Mouse (Mus musculus) intestine, embryonic 14.5 days (tissue): ENCODE results near the gene Atp5h. TPM values are rescaled to one million over a fixed set of nuclear protein-coding genes. Genes with fewer than 3 reads are reported as not detected.

Source experiments
- ATAC-seq: fragments of 200-750 bp; cut with Nextera tagmentation; replicated peaks from 2 replicates; pipeline ENCODE4 v1.8.0; 2017; ENCODE audit warnings: low read depth, moderate number of reproducible peaks, moderate TSS enrichment, moderate library complexity; ENCODE audit not compliant: low FRiP score, low TSS enrichment
- DNase-seq: peaks from one replicate; pipeline ENCODE4 v3.0.0-alpha.2; 2018; ENCODE audit warnings: low spot score
- H3K27ac ChIP-seq: fragments of 300-500 bp; sonication (generic); 2 replicates; pipeline ENCODE4 v1.5.1; 2014; ENCODE audit warnings: low read depth, mild to moderate bottlenecking, control low read depth
- H3K27me3 ChIP-seq: fragments of 300-500 bp; sonication (generic); replicated peaks from 2 replicates; pipeline ENCODE4 v1.6.1; 2014; ENCODE audit warnings: low read length, control low read depth; ENCODE audit not compliant: control insufficient read depth, insufficient read depth
- H3K36me3 ChIP-seq: fragments of 300-500 bp; sonication (generic); 2 replicates; pipeline ENCODE4 v1.6.1; 2014; ENCODE audit warnings: low read length, control low read depth; ENCODE audit not compliant: control insufficient read depth, insufficient read depth
- H3K4me1 ChIP-seq: fragments of 300-500 bp; sonication (generic); replicated peaks from 2 replicates; pipeline ENCODE4 v1.6.1; 2014; ENCODE audit warnings: low read length, control low read depth, mixed read lengths; ENCODE audit not compliant: control insufficient read depth, insufficient read depth
- H3K4me2 ChIP-seq: fragments of 300-500 bp; sonication (generic); 2 replicates; pipeline ENCODE4 v1.6.1; 2014; ENCODE audit warnings: low read length
- H3K4me3 ChIP-seq: fragments of 300-500 bp; sonication (generic); 2 replicates; pipeline ENCODE4 v1.5.1; 2014; ENCODE audit warnings: low read depth, low read length, control low read depth, mixed read lengths
- H3K9ac ChIP-seq: fragments of 300-500 bp; sonication (generic); 2 replicates; pipeline ENCODE4 v1.6.1; 2014; ENCODE audit warnings: mild to moderate bottlenecking, low read length
- H3K9me3 ChIP-seq: fragments of 300-500 bp; sonication (generic); 2 replicates; pipeline ENCODE4 v1.6.1; 2016; ENCODE audit warnings: low read length, control low read depth; ENCODE audit not compliant: control insufficient read depth
- WGBS: fragments of 180-500 bp; shearing (Covaris S2); extraction: QIAGEN DNeasy Blood & Tissue Kit; methylation state at CpG from one replicate; pipeline ENCODE4 v1.1.7; 2014; 5-methylcytosine and 5-hydroxymethylcytosine counted together
- polyA plus RNA-seq: library from polyadenylated mRNA; unstranded; fragments of >200 nt; fragmentation: Nextera tagmentation; extraction: Ambion mirVana; gene quantifications from 2 replicates; pipeline ENCODE4 v1.2.1, GENCODE M21; 2014

Gene Atp5h
- 899 and 962 TPM in 2 replicates for polyA plus RNA-seq

GRCm38 (mm10) chr11:115419531-115420237 lies at the start of gene Atp5h, which contains the start of gene Kctd2:
Gene Atp5h (minus strand): TSS chr11:115419962.
Gene Kctd2 (plus strand): TSS chr11:115420128.
- Histone ChIP-seq H3K36me3 (peaks cover 42% of the 10 kb centered on the region), H3K4me3 (peak within 1 kb of the TSS; percentile 78), H3K9me3 (no peaks in the 10 kb centered on the region), H3K4me2 (peak within 1 kb of the TSS; percentile 84), H3K9ac (peak within 1 kb of the TSS; percentile 88), H3K27ac (peak within 1 kb of the TSS; percentile 74), H3K27me3 (no peaks in the 10 kb centered on the region), H3K4me1 (peaks cover 19% of the 10 kb centered on the region)
- under 1% methylated on average over 52 of the region's 56 CpGs for WGBS
- ATAC-seq (peak; percentile 97), DNase-seq (peak; percentile 87)

GRCm38 (mm10) chr11:115467217-115467618 lies 47.5 kb upstream of the Atp5h start:
- H3K9me3 ChIP-seq, result no peaks in the 10 kb centered on the region
- peaks cover 7% of the 10 kb centered on the region for H3K4me1 ChIP-seq
- no peak overlapping the region for H3K4me2 ChIP-seq
- no peak for ATAC-seq
- H3K4me3 ChIP-seq, result no peak overlapping the region
- H3K27me3 ChIP-seq, result no peaks in the 10 kb centered on the region
- no peak overlapping the region for H3K27ac ChIP-seq
- no peaks in the 10 kb centered on the region for H3K36me3 ChIP-seq
- WGBS, result 25% methylated on average over 4 of the region's 4 CpGs
- H3K9ac ChIP-seq, result no peak overlapping the region
- no peak for DNase-seq

- Histone ChIP-seq H3K4me2 (no peak overlapping the region), H3K27me3 (no peaks in the 10 kb centered on the region), H3K9me3 (no peaks in the 10 kb centered on the region), H3K27ac (no peak overlapping the region), H3K9ac (no peak overlapping the region), H3K4me3 (no peak overlapping the region), H3K4me1 (peaks cover 7% of the 10 kb centered on the region), H3K36me3 (no peaks in the 10 kb centered on the region)
- DNase-seq, result no peak
- ATAC-seq, result no peak
- WGBS, result 85% methylated on average over 8 of the region's 8 CpGs
Observed at GRCm38 (mm10) chr11:115464851-115465250, 45.1 kb upstream of the Atp5h start.

GRCm38 (mm10) chr11:115463397-115463796 lies 43.6 kb upstream of the Atp5h start:
- H3K27ac ChIP-seq, result no peak overlapping the region
- no peak overlapping the region for H3K4me2 ChIP-seq

GRCm38 (mm10) chr11:115462243-115462891 lies 42.6 kb upstream of the Atp5h start, which contains the start of gene Slc16a5:
Gene Slc16a5 (plus strand): TSS chr11:115462474.
- no peak within 1 kb of the TSS for H3K9ac ChIP-seq
- H3K4me2 ChIP-seq, result no peak within 1 kb of the TSS
- peaks cover 7% of the 10 kb centered on the region for H3K4me1 ChIP-seq
- WGBS, result 69% methylated on average over 15 of the region's 16 CpGs
- H3K27ac ChIP-seq, result no peak within 1 kb of the TSS
- H3K27me3 ChIP-seq, result no peaks in the 10 kb centered on the region
- DNase-seq (no peak), ATAC-seq (peak; percentile 28)
- H3K9me3 ChIP-seq, result no peaks in the 10 kb centered on the region
- H3K36me3 ChIP-seq, result no peaks in the 10 kb centered on the region
- no peak within 1 kb of the TSS for H3K4me3 ChIP-seq

More at GRCm38 (mm10) chr11:115463397-115463796, 43.6 kb upstream of the Atp5h start:
- Histone ChIP-seq H3K4me3 (no peak overlapping the region), H3K4me1 (peaks cover 7% of the 10 kb centered on the region), H3K27me3 (no peaks in the 10 kb centered on the region), H3K9ac (no peak overlapping the region), H3K9me3 (no peaks in the 10 kb centered on the region), H3K36me3 (no peaks in the 10 kb centered on the region)
- WGBS, result 45% methylated on average over 11 of the region's 11 CpGs
- peak; percentile 63; the same call in 1 of the 2 replicates for ATAC-seq
- no peak for DNase-seq

GRCm38 (mm10) chr11:115461846-115462242 lies 42.1 kb upstream of the Atp5h start:
- no peak overlapping the region for H3K4me2 ChIP-seq
- no peak for ATAC-seq
- H3K4me1 ChIP-seq, result peaks cover 2% of the 10 kb centered on the region
- no peaks in the 10 kb centered on the region for H3K27me3 ChIP-seq
- no peaks in the 10 kb centered on the region for H3K9me3 ChIP-seq
- no peak overlapping the region for H3K27ac ChIP-seq
- no peak for DNase-seq
- WGBS, result 78% methylated on average over 5 of the region's 5 CpGs
- no peak overlapping the region for H3K9ac ChIP-seq
- H3K4me3 ChIP-seq, result no peak overlapping the region
- no peaks in the 10 kb centered on the region for H3K36me3 ChIP-seq

GRCm38 (mm10) chr11:115460976-115461375 lies 41.2 kb upstream of the Atp5h start:
- H3K4me1 ChIP-seq, result no peaks in the 10 kb centered on the region; the same call in none of the 2 replicates
- WGBS, result 26% methylated on average over 8 of the region's 8 CpGs
- no peaks in the 10 kb centered on the region for H3K27me3 ChIP-seq
- no peak overlapping the region for H3K4me3 ChIP-seq
- no peak overlapping the region for H3K4me2 ChIP-seq
- no peaks in the 10 kb centered on the region for H3K36me3 ChIP-seq
- ATAC-seq, result no peak
- H3K9ac ChIP-seq, result no peak overlapping the region
- no peaks in the 10 kb centered on the region for H3K9me3 ChIP-seq
- no peak overlapping the region for H3K27ac ChIP-seq
- DNase-seq, result no peak

GRCm38 (mm10) chr11:115457405-115457804 lies 37.6 kb upstream of the Atp5h start:
- H3K9ac ChIP-seq, result no peak overlapping the region
- H3K9me3 ChIP-seq, result no peaks in the 10 kb centered on the region
- H3K4me1 ChIP-seq, result no peaks in the 10 kb centered on the region; the same call in 1 of the 2 replicates
- H3K27ac ChIP-seq, result no peak overlapping the region
- no peak for ATAC-seq
- H3K36me3 ChIP-seq, result no peaks in the 10 kb centered on the region
- no peak overlapping the region for H3K4me3 ChIP-seq
- H3K27me3 ChIP-seq, result no peaks in the 10 kb centered on the region
- H3K4me2 ChIP-seq, result no peak overlapping the region
- 24% methylated on average over 6 of the region's 6 CpGs for WGBS
- DNase-seq, result no peak
